Comparison of ENCODE assay signal across 15 mouse cellular contexts in genomic region chr3:100397491-100397890, GRCm38 (mm10).
"Had no signal": no experiment of that assay in that cellular context is flagged by ENCODE, and none has a peak within 500 bp of the region (broad histone marks: within the 10 kb centered on the region; RNA-seq: fewer than 3 reads in every experiment).

No protein-coding gene starts in this region.

- H3K4me2 ChIP-seq: neural tube, embryonic 15.5 days; stomach, embryonic 15.5 days had no signal

- H3K9ac ChIP-seq: neural tube, embryonic 15.5 days; stomach, embryonic 15.5 days had no signal

- H3K27me3 ChIP-seq: neural tube, embryonic 15.5 days; stomach, embryonic 15.5 days had no signal

- H3K36me3 ChIP-seq: neural tube, embryonic 15.5 days; stomach, embryonic 15.5 days had no signal

- DNase-seq: retina, postnatal 1 day; right cerebral cortex, adult 18-20 months; right cerebral cortex, postnatal 14 days; right cerebral cortex, postnatal 25 days; right cerebral cortex, postnatal 4 days; spleen, adult 18-20 months; thymus, adult 18-20 months; thymus, adult 2 months; thymus, postnatal 14 days; thymus, postnatal 25 days; thymus, postnatal 36 days; thymus, postnatal 4 days had no signal

- H3K27ac ChIP-seq: neural tube, embryonic 15.5 days; stomach, embryonic 15.5 days; stomach, postnatal 0 days had no signal

- H3K4me3 ChIP-seq: neural tube, embryonic 15.5 days; stomach, embryonic 15.5 days had no signal

- H3K9me3 ChIP-seq: neural tube, embryonic 15.5 days; stomach, embryonic 15.5 days had no signal
